Mouse (Mus musculus): Measurements from ENCODE around the gene Rnf2.

The Rnf2 gene

GRCm38 (mm10) chr1:151500531-151501361, at the start of gene Rnf2:
TSS of gene Rnf2 (minus strand) at chr1:151500955.
- peak; percentile 44 for DNase-seq (ENCODE audit: low spot score)

GRCm38 (mm10) chr1:151549794-151550193, 49.0 kb upstream of the Rnf2 start:
- no peak for DNase-seq (ENCODE audit: low spot score)

- DNase-seq (ENCODE audit: low spot score): no peak
These were observed 48.3 kb upstream of the Rnf2 start for GRCm38 (mm10) chr1:151548896-151549610.

GRCm38 (mm10) chr1:151545571-151545970, 44.8 kb upstream of the Rnf2 start:
- DNase-seq (ENCODE audit: low spot score): no peak

- no peak for DNase-seq (ENCODE audit: low spot score)
These were observed 43.8 kb upstream of the Rnf2 start for GRCm38 (mm10) chr1:151544581-151544980.

GRCm38 (mm10) chr1:151543796-151544477, 43.2 kb upstream of the Rnf2 start:
- DNase-seq (ENCODE audit: low spot score): no peak

- DNase-seq (ENCODE audit: low spot score): peak; percentile 20
These were observed 25.9 kb upstream of the Rnf2 start for GRCm38 (mm10) chr1:151526701-151527100.

- DNase-seq (ENCODE audit: low spot score): no peak
These were observed 17.0 kb upstream of the Rnf2 start for GRCm38 (mm10) chr1:151517571-151518250.

- no peak for DNase-seq (ENCODE audit: low spot score)
These were observed 16.1 kb upstream of the Rnf2 start for GRCm38 (mm10) chr1:151516871-151517270.

GRCm38 (mm10) chr1:151515733-151516132, 15.0 kb upstream of the Rnf2 start:
- DNase-seq (ENCODE audit: low spot score): no peak

- no peak for DNase-seq (ENCODE audit: low spot score)
These were observed 13.4 kb upstream of the Rnf2 start for GRCm38 (mm10) chr1:151514119-151514518.

- no peak for DNase-seq (ENCODE audit: low spot score)
These were observed 10.1 kb upstream of the Rnf2 start for GRCm38 (mm10) chr1:151510811-151511210.

- no peak for DNase-seq (ENCODE audit: low spot score)
These were observed 797 bp downstream of the Rnf2 start for GRCm38 (mm10) chr1:151499815-151500501.

- no peak for DNase-seq (ENCODE audit: low spot score)
These were observed 2.4 kb downstream of the Rnf2 start for GRCm38 (mm10) chr1:151498381-151498780.

GRCm38 (mm10) chr1:151497942-151498341, 2.8 kb downstream of the Rnf2 start:
- DNase-seq (ENCODE audit: low spot score): no peak

GRCm38 (mm10) chr1:151497028-151497427, 3.7 kb downstream of the Rnf2 start:
- DNase-seq (ENCODE audit: low spot score): no peak

- DNase-seq (ENCODE audit: low spot score): no peak
These were observed 5.0 kb downstream of the Rnf2 start for GRCm38 (mm10) chr1:151495635-151496285.

- no peak for DNase-seq (ENCODE audit: low spot score)
These were observed 6.0 kb downstream of the Rnf2 start for GRCm38 (mm10) chr1:151494711-151495110.

GRCm38 (mm10) chr1:151493826-151494225, 6.9 kb downstream of the Rnf2 start:
- no peak for DNase-seq (ENCODE audit: low spot score)

GRCm38 (mm10) chr1:151492419-151492818, 8.3 kb downstream of the Rnf2 start:
- no peak for DNase-seq (ENCODE audit: low spot score)

- DNase-seq (ENCODE audit: low spot score): no peak
These were observed 10.9 kb downstream of the Rnf2 start for GRCm38 (mm10) chr1:151489806-151490205.
